Mouse (Mus musculus) embryonic fibroblast, embryonic 13.5 days (primary cell): ENCODE results near the gene Panx1.

Experiments
- CTCF ChIP-seq: IDR thresholded peaks from 2 replicates; pipeline ENCODE4 v1.5.1; 2011; ENCODE audit warnings: mild to moderate bottlenecking, control low read depth, low read length, moderate library complexity, borderline replicate concordance; ENCODE audit not compliant: insufficient read depth
- POLR2A ChIP-seq: IDR thresholded peaks from 2 replicates; pipeline ENCODE4 v1.6.1; 2011; ENCODE audit warnings: low read depth, mild to moderate bottlenecking, control low read depth, low read length, moderate library complexity

GRCm38 (mm10) chr9:15036807-15037206 lies 8.5 kb downstream of the Panx1 start:
- TF ChIP-seq CTCF (no peak), POLR2A (no peak)
